Mouse (Mus musculus) erythroblast, embryonic 14.5 days (primary cell): ENCODE data around the gene Cpsf4.

Experiments
- GATA1 ChIP-seq: IDR thresholded peaks from 2 replicates; pipeline ENCODE4 v1.6.1; 2012; ENCODE audit warnings: low read length, inconsistent platforms, mixed read lengths
- TAL1 ChIP-seq: IDR thresholded peaks from 3 replicates; pipeline ENCODE4 v1.6.1; 2012; ENCODE audit warnings: low read length, inconsistent platforms, mixed read lengths

GRCm38 (mm10) chr5:145191962-145192361 is 24.9 kb downstream of the Cpsf4 start, which contains the start of gene Atp5j2:
- TF ChIP-seq GATA1 (no peak), TAL1 (no peak)
